Mouse (Mus musculus) spleen, adult 2 months (tissue): Measurements from ENCODE around the gene Arid3b. TPM values are rescaled to one million over a fixed set of nuclear protein-coding genes. Genes with fewer than 3 reads are reported as not detected.

ENCODE experiments used
- DNase-seq, 2 experiments: peaks; one replicate each; pipeline versions ENCODE4 v3.0.0 to v3.0.0-alpha.2; 2012 to 2021; ENCODE audit warnings: low spot score in 2 of 2, low read depth in 1 of 2
- H3K27ac ChIP-seq: fragments of 200-500 bp; 2 replicates; pipeline ENCODE4 v1.5.1; 2012; ENCODE audit warnings: low read length, inconsistent platforms; ENCODE audit not compliant: insufficient read depth
- H3K27me3 ChIP-seq: fragments of 200-500 bp; 2 replicates; pipeline ENCODE4 v1.6.1; 2012; ENCODE audit warnings: mild to moderate bottlenecking, moderate library complexity, low read length, inconsistent platforms; ENCODE audit not compliant: control insufficient read depth, insufficient read depth
- H3K36me3 ChIP-seq: fragments of 200-500 bp; 2 replicates; pipeline ENCODE4 v1.6.1; 2012; ENCODE audit warnings: mild to moderate bottlenecking, low read length, inconsistent platforms; ENCODE audit not compliant: control insufficient read depth, insufficient read depth
- H3K4me1 ChIP-seq: fragments of 200-500 bp; 2 replicates; pipeline ENCODE4 v1.6.1; 2011; ENCODE audit warnings: inconsistent platforms; ENCODE audit not compliant: control insufficient read depth, insufficient read depth, insufficient read length
- H3K4me3 ChIP-seq: fragments of 200-500 bp; 2 replicates; pipeline ENCODE4 v1.5.1; 2011; ENCODE audit warnings: mild to moderate bottlenecking, inconsistent platforms; ENCODE audit not compliant: insufficient read depth, insufficient read length; ENCODE audit errors: extremely low read depth
- CTCF ChIP-seq: fragments of 200-500 bp; IDR thresholded peaks from 2 replicates; pipeline ENCODE4 v1.5.1; 2011; ENCODE audit warnings: mild to moderate bottlenecking, inconsistent platforms; ENCODE audit not compliant: insufficient read depth, insufficient read length, insufficient replicate concordance; ENCODE audit errors: extremely low read depth
- POLR2A ChIP-seq: fragments of 200-500 bp; IDR thresholded peaks from 2 replicates; pipeline ENCODE4 v1.6.1; 2011; ENCODE audit warnings: low read depth, low read length, inconsistent platforms
- WGBS: fragments of 180-500 bp; shearing (Covaris S2); methylation state at CpG from one replicate; pipeline ENCODE4 v1.1.7; 2018; 5-methylcytosine and 5-hydroxymethylcytosine counted together
- polyA plus RNA-seq: library from polyadenylated mRNA; depleted of rRNA; stranded (reverse); fragments of >200 nt; gene quantifications from 2 replicates; pipeline ENCODE4 v1.2.3, GENCODE M21; 2012

Gene Arid3b
- polyA plus RNA-seq, 1 experiment = 35.2 TPM

DNA sequence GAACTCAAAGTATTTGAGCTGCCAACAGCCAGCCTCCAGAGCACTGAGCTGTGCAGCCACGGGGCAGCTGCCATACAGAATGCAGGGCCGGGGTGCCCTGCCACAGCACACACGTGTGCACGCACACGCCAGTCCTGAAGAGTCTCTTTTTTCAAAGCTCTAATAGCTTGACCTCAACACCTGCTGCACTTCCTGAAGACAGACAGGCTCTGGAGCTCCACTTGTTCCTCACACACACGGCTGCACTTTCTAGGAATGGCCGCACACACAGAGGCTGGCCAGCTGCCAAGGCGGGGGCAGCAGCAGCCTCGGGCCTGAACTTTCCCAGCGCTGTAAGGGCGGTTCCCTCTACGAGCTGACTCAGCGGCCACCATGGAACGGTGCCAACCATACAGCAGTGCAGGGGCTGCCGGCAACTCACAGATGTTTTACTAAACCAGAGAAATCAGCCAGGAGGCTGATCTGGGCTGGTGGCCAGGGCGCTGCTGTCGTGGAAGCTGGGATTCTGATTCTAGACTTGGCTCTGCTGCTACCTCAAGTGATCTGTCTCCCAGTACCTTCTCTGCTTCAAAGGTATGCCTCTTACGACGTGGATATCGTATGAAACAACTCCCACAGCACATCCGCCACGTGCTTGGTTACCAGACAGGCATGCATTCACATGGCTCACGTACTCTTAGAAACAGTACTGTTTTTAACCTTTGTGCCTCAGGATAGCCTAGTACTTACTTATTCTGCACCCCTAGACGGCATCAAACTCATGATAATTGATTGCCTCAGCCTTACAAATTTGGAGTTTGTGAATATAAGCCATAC is 5.1 kb downstream of the Arid3b start:
- Histone ChIP-seq H3K4me3 (peak overlapping the region; percentile 13; the same call in 1 of the 2 replicates), H3K36me3 (peaks cover 6% of the 10 kb centered on the region; the same call in 1 of the 2 replicates), H3K27ac (0 out of 2 replicates have a peak overlapping the region, but pooled peaks have one; percentile 7), H3K4me1 (peaks cover 33% of the 10 kb centered on the region; the same call in 1 of the 2 replicates), H3K27me3 (no peaks in the 10 kb centered on the region)
- WGBS = 6% methylated on average over 24 of the region's 24 CpGs
- TF ChIP-seq POLR2A = no peak
- no peak for TF ChIP-seq CTCF
- DNase-seq = peak; percentile 40 to 72

DNA sequence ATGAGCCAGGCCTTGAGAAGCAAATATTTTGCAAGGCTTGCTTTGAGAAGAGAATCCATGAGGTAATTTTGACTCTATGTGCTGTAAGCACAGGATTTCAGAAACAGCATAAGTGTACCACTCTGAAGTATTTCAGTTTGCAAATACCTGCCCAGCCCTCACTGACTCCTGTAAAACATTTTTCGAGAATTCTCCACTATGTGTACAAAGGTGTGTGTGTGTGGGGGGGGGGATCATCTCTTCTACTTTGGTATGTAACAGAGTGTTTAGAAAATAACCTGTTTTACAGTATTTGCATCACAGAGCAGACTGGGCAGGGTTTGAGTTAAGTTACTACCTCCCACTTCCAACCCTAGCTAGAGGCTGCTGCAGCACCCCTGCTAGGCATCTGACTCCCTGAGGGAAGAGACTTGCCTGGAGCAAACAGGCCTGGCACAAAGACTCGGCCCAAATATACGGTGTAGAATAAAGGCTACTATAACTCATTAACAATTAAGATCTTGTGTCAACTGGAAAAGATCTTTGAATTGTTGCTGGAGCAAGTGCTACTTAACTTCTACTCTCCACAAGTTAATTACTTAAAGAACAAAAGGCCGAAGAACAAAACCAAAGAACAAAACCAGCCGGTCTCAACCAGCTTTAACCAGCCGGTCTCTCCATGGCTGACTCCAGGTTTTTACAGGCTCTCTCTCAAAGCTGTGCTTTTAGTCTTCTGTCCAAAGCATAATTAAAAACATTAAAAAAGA is 6.6 kb downstream of the Arid3b start:
- no peak for TF ChIP-seq CTCF
- TF ChIP-seq POLR2A = no peak
- WGBS = 93% methylated on average over 6 of the region's 6 CpGs
- Histone ChIP-seq H3K27ac (no peak overlapping the region), H3K4me1 (peaks cover 31% of the 10 kb centered on the region; the same call in 1 of the 2 replicates), H3K27me3 (no peaks in the 10 kb centered on the region), H3K36me3 (peaks cover 9% of the 10 kb centered on the region), H3K4me3 (no peak overlapping the region)
- no peak for DNase-seq

GRCm38 (mm10) chr9:57823397-57823796 is 13.2 kb downstream of the Arid3b start:
- H3K27me3 ChIP-seq = no peaks in the 10 kb centered on the region
- peaks cover 21% of the 10 kb centered on the region for H3K4me1 ChIP-seq
- WGBS = 65% methylated on average over 1 of the region's 1 CpGs
- no peak for TF ChIP-seq CTCF
- TF ChIP-seq POLR2A = no peak
- H3K27ac ChIP-seq = no peak overlapping the region
- DNase-seq = no peak
- peaks cover 3% of the 10 kb centered on the region for H3K36me3 ChIP-seq
- H3K4me3 ChIP-seq = no peak overlapping the region

DNA sequence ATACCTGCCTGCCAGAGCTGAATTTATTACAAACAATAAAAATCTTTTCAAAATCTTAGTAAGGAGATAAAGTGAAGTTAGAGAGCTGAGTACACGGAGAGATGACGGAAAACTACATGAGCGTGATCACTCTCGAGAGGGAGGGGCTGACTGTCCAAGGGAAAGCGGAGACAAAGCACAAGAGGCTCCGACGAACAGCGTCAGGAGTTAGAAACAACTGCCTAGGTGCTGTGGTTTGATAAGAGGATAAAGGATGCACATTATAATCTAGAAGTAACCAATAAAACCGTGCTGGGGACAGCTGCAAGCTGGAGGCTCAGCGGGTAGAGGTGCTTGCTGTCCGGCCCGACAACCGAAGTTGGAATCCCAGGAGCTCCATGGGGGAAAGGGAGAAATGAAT is 13.8 kb downstream of the Arid3b start:
- no peak for TF ChIP-seq CTCF
- TF ChIP-seq POLR2A = no peak
- WGBS = 81% methylated on average over 13 of the region's 13 CpGs
- no peak overlapping the region for H3K27ac ChIP-seq
- H3K27me3 ChIP-seq = no peaks in the 10 kb centered on the region
- no peak overlapping the region for H3K4me3 ChIP-seq
- H3K4me1 ChIP-seq = peaks cover 18% of the 10 kb centered on the region
- no peak for DNase-seq
- H3K36me3 ChIP-seq = peaks cover 3% of the 10 kb centered on the region

- 26% methylated on average over 16 of the region's 16 CpGs for WGBS
- Histone ChIP-seq H3K4me3 (no peak overlapping the region), H3K27me3 (no peaks in the 10 kb centered on the region), H3K27ac (no peak overlapping the region), H3K36me3 (no peaks in the 10 kb centered on the region), H3K4me1 (peaks cover 16% of the 10 kb centered on the region)
- TF ChIP-seq CTCF = no peak
- no peak for TF ChIP-seq POLR2A
- DNase-seq = no peak
These were observed 16.2 kb downstream of the Arid3b start for GRCm38 (mm10) chr9:57820186-57821080.

GRCm38 (mm10) chr9:57817220-57817667 is 19.3 kb downstream of the Arid3b start:
- no peaks in the 10 kb centered on the region for H3K36me3 ChIP-seq

More at GRCm38 (mm10) chr9:57817220-57817667, 19.3 kb downstream of the Arid3b start:
- WGBS = 61% methylated on average over 6 of the region's 6 CpGs
- TF ChIP-seq CTCF (no peak), POLR2A (no peak)
- Histone ChIP-seq H3K4me3 (no peak overlapping the region), H3K4me1 (peaks cover 22% of the 10 kb centered on the region), H3K27ac (no peak overlapping the region), H3K27me3 (no peaks in the 10 kb centered on the region)
- DNase-seq = no peak
